Mouse (Mus musculus) cortical plate, adult 2 months (tissue): ENCODE measurements at regions not wholly inside any gene's neighbourhood (a gene's known extent, or its start where the extent isn't known, plus 50 kb on each side); places are given as distances from the start of the nearest gene placed in this dataset.

ENCODE experiments used
- H3K27ac ChIP-seq: fragments of 200-500 bp; 2 replicates; pipeline ENCODE4 v1.5.1; 2012; ENCODE audit warnings: low read length, control low read depth, inconsistent platforms; ENCODE audit not compliant: insufficient read depth
- H3K4me1 ChIP-seq: fragments of 200-500 bp; 2 replicates; pipeline ENCODE4 v1.6.1; 2011; ENCODE audit warnings: low read length; ENCODE audit not compliant: control insufficient read depth, insufficient read depth
- H3K4me3 ChIP-seq: fragments of 200-500 bp; 2 replicates; pipeline ENCODE4 v1.5.1; 2011; ENCODE audit warnings: mild to moderate bottlenecking, low read length, control low read depth; ENCODE audit not compliant: insufficient read depth
- CTCF ChIP-seq: fragments of 200-500 bp; IDR thresholded peaks from 2 replicates; pipeline ENCODE4 v1.5.1; 2011; ENCODE audit warnings: mild to moderate bottlenecking, control low read depth, low read length; ENCODE audit not compliant: insufficient read depth; ENCODE audit errors: extremely low read depth
- POLR2A ChIP-seq: fragments of 200-500 bp; IDR thresholded peaks from 2 replicates; pipeline ENCODE4 v1.6.1; 2011; ENCODE audit warnings: mild to moderate bottlenecking, low read length, control low read depth; ENCODE audit not compliant: insufficient read depth; ENCODE audit errors: extremely low read depth

GRCm38 (mm10) chr6:18710763-18711162, 137.6 kb upstream of the Lsm8 start:
- TF ChIP-seq POLR2A (no peak), CTCF (no peak)
- Histone ChIP-seq H3K4me1 (no peaks in the 10 kb centered on the region), H3K4me3 (no peak overlapping the region), H3K27ac (no peak overlapping the region)

GRCm38 (mm10) chr6:18748859-18749258, 99.5 kb upstream of the Lsm8 start:
- no peak overlapping the region for H3K27ac ChIP-seq
- no peak for TF ChIP-seq POLR2A
- TF ChIP-seq CTCF: no peak
- H3K4me1 ChIP-seq: no peaks in the 10 kb centered on the region
- no peak overlapping the region for H3K4me3 ChIP-seq

GRCm38 (mm10) chr6:18764536-18764935, 83.8 kb upstream of the Lsm8 start:
- H3K4me3 ChIP-seq: no peak overlapping the region
- TF ChIP-seq CTCF (no peak), POLR2A (no peak)
- no peak overlapping the region for H3K27ac ChIP-seq
- H3K4me1 ChIP-seq: no peaks in the 10 kb centered on the region

- Histone ChIP-seq H3K4me1 (no peaks in the 10 kb centered on the region), H3K4me3 (no peak overlapping the region), H3K27ac (no peak overlapping the region)
- no peak for TF ChIP-seq POLR2A
- TF ChIP-seq CTCF: no peak
Measured at GRCm38 (mm10) chr6:18795390-18795789, 53.0 kb upstream of the Lsm8 start.

GRCm38 (mm10) chr6:18795847-18796246, 52.5 kb upstream of the Lsm8 start:
- H3K4me1 ChIP-seq: no peaks in the 10 kb centered on the region
- H3K27ac ChIP-seq: no peak overlapping the region
- TF ChIP-seq POLR2A: no peak
- TF ChIP-seq CTCF: no peak
- H3K4me3 ChIP-seq: no peak overlapping the region

GRCm38 (mm10) chr6:18796540-18796939, 51.8 kb upstream of the Lsm8 start:
- Histone ChIP-seq H3K27ac (no peak overlapping the region), H3K4me1 (no peaks in the 10 kb centered on the region), H3K4me3 (no peak overlapping the region)
- TF ChIP-seq POLR2A: no peak
- TF ChIP-seq CTCF: no peak
